11 mouse cellular contexts compared by ENCODE assay signal in genomic region chr13:109519485-109519884, GRCm38 (mm10).
A peak's percentile ranks its signal among the peaks of the same experiment; 100 is the strongest.
DNase-seq lines count a peak whose midpoint lies in the region; ATAC-seq and TF ChIP-seq lines count a peak whose summit lies in the region.
"Had no signal": no experiment of that assay in that cellular context is flagged by ENCODE, and none has a peak within 500 bp of the region (broad histone marks: within the 10 kb centered on the region; RNA-seq: fewer than 3 reads in every experiment).

No protein-coding gene starts in this region.

- H3K27ac ChIP-seq in embryonic facial prominence, embryonic 11.5 days (replicated peaks; ENCODE audit: low read depth, low read length): no peak overlapping the region
- no peak overlapping the region for H3K27ac ChIP-seq in embryonic facial prominence, embryonic 10.5 days (replicated peaks)
- H3K27ac ChIP-seq in layer of hippocampus, adult 2 months: no peak overlapping the region
- H3K27ac ChIP-seq in midbrain, embryonic 10.5 days (replicated peaks): no peak overlapping the region
- H3K27ac ChIP-seq: limb, embryonic 12.5 days had no signal

- 48% methylated on average over 3 of the region's 3 CpGs for WGBS in embryonic facial prominence, embryonic 11.5 days
- 46% methylated on average over 3 of the region's 3 CpGs for WGBS in embryonic facial prominence, embryonic 10.5 days
- 45% methylated on average over 3 of the region's 3 CpGs for WGBS in midbrain, embryonic 10.5 days

- no peak for ATAC-seq in embryonic facial prominence, embryonic 11.5 days (replicated peaks; ENCODE audit: insufficient number of reproducible peaks, low FRiP score, low TSS enrichment, low read depth)

- no peak overlapping the region for H3K4me3 ChIP-seq in embryonic facial prominence, embryonic 11.5 days (ENCODE audit: low read depth, low read length)
- no peak overlapping the region for H3K4me3 ChIP-seq in embryonic facial prominence, embryonic 10.5 days
- H3K4me3 ChIP-seq in layer of hippocampus, adult 2 months: no peak overlapping the region
- no peak overlapping the region for H3K4me3 ChIP-seq in E14TG2a.4 (replicated peaks; ENCODE audit: low read length)
- H3K4me3 ChIP-seq in midbrain, embryonic 10.5 days: no peak overlapping the region
- H3K4me3 ChIP-seq: limb, embryonic 12.5 days; myocyte had no signal

- no peaks in the 10 kb centered on the region for H3K4me1 ChIP-seq in embryonic facial prominence, embryonic 11.5 days (ENCODE audit: control insufficient read depth, insufficient read depth, low read length)
- H3K4me1 ChIP-seq in embryonic facial prominence, embryonic 10.5 days: no peaks in the 10 kb centered on the region
- H3K4me1 ChIP-seq in E14TG2a.4 (replicated peaks; ENCODE audit: low read depth, low read length): peaks cover 15% of the 10 kb centered on the region; the same call in 1 of the 2 replicates
- peaks cover 15% of the 10 kb centered on the region for H3K4me1 ChIP-seq in midbrain, embryonic 10.5 days
- H3K4me1 ChIP-seq: limb, embryonic 12.5 days had no signal

- peak; percentile 31 for DNase-seq in embryonic facial prominence, embryonic 11.5 days (ENCODE audit: low spot score)
- DNase-seq in embryonic facial prominence, embryonic 10.5 days (ENCODE audit: low spot score): no peak
- DNase-seq in layer of hippocampus, adult 2 months (ENCODE audit: low spot score in 2 of 2): no peak
- no peak for DNase-seq in layer of hippocampus, postnatal 36 days
- peak; percentile 17 for DNase-seq in embryo, embryonic 11 days
- DNase-seq in midbrain, embryonic 10.5 days (ENCODE audit: low spot score): no peak
- DNase-seq in right cerebral cortex, postnatal 10 days (ENCODE audit: low spot score in 2 of 2): no peak
- DNase-seq: kidney, adult 11 months had no signal

- no peak overlapping the region for H3K4me2 ChIP-seq in embryonic facial prominence, embryonic 11.5 days (ENCODE audit: low read depth, low read length)
- H3K4me2 ChIP-seq: limb, embryonic 12.5 days had no signal

- TF ChIP-seq CTCF in layer of hippocampus, adult 2 months (conservative IDR thresholded peaks at IDR 0.05): peak; percentile 85
- TF ChIP-seq CTCF in E14TG2a.4 (conservative IDR thresholded peaks at IDR 0.05; ENCODE audit: low read length): peak; percentile 40

- H3K9me3 ChIP-seq in embryonic facial prominence, embryonic 11.5 days (replicated peaks; ENCODE audit: control insufficient read depth, low read length): no peaks in the 10 kb centered on the region
- no peaks in the 10 kb centered on the region for H3K9me3 ChIP-seq in embryonic facial prominence, embryonic 10.5 days
- no peaks in the 10 kb centered on the region for H3K9me3 ChIP-seq in E14TG2a.4 (ENCODE audit: low read length)
- H3K9me3 ChIP-seq in midbrain, embryonic 10.5 days (replicated peaks): no peaks in the 10 kb centered on the region
- H3K9me3 ChIP-seq: limb, embryonic 12.5 days had no signal

- H3K9ac ChIP-seq in embryonic facial prominence, embryonic 11.5 days (replicated peaks; ENCODE audit: low read length): no peak overlapping the region
- H3K9ac ChIP-seq: limb, embryonic 12.5 days had no signal

- H3K36me3 ChIP-seq in embryonic facial prominence, embryonic 11.5 days (replicated peaks; ENCODE audit: control insufficient read depth, insufficient read depth, low read depth, low read length): no peaks in the 10 kb centered on the region
- H3K36me3 ChIP-seq in embryonic facial prominence, embryonic 10.5 days (replicated peaks): no peaks in the 10 kb centered on the region
- H3K36me3 ChIP-seq in E14TG2a.4 (ENCODE audit: insufficient read depth, low read length): no peaks in the 10 kb centered on the region
- H3K36me3 ChIP-seq in midbrain, embryonic 10.5 days: no peaks in the 10 kb centered on the region
- H3K36me3 ChIP-seq: limb, embryonic 12.5 days had no signal

- no peaks in the 10 kb centered on the region for H3K27me3 ChIP-seq in embryonic facial prominence, embryonic 11.5 days (ENCODE audit: control insufficient read depth, insufficient read depth, low read length)
- H3K27me3 ChIP-seq in embryonic facial prominence, embryonic 10.5 days (replicated peaks; ENCODE audit: low read depth, poor library complexity, severe bottlenecking): no peaks in the 10 kb centered on the region
- H3K27me3 ChIP-seq in E14TG2a.4 (ENCODE audit: insufficient read depth, low read length): no peaks in the 10 kb centered on the region
- no peaks in the 10 kb centered on the region for H3K27me3 ChIP-seq in midbrain, embryonic 10.5 days (ENCODE audit: low read depth, poor library complexity, severe bottlenecking)
- H3K27me3 ChIP-seq: limb, embryonic 12.5 days had no signal

Comparison
In these comparisons a context has a peak if more than half of its experiments do, and no peak if none do; other contexts are left out.
1. DNase-seq: peak in embryonic facial prominence, embryonic 11.5 days (single experiment) and embryo, embryonic 11 days (single experiment); none in embryonic facial prominence, embryonic 10.5 days (single experiment), layer of hippocampus, adult 2 months (0 of 2), layer of hippocampus, postnatal 36 days (0 of 2), midbrain, embryonic 10.5 days (single experiment) and right cerebral cortex, postnatal 10 days (0 of 2).